Mouse (Mus musculus): ENCODE measurements around the gene Twist2.

The Twist2 gene

DNA sequence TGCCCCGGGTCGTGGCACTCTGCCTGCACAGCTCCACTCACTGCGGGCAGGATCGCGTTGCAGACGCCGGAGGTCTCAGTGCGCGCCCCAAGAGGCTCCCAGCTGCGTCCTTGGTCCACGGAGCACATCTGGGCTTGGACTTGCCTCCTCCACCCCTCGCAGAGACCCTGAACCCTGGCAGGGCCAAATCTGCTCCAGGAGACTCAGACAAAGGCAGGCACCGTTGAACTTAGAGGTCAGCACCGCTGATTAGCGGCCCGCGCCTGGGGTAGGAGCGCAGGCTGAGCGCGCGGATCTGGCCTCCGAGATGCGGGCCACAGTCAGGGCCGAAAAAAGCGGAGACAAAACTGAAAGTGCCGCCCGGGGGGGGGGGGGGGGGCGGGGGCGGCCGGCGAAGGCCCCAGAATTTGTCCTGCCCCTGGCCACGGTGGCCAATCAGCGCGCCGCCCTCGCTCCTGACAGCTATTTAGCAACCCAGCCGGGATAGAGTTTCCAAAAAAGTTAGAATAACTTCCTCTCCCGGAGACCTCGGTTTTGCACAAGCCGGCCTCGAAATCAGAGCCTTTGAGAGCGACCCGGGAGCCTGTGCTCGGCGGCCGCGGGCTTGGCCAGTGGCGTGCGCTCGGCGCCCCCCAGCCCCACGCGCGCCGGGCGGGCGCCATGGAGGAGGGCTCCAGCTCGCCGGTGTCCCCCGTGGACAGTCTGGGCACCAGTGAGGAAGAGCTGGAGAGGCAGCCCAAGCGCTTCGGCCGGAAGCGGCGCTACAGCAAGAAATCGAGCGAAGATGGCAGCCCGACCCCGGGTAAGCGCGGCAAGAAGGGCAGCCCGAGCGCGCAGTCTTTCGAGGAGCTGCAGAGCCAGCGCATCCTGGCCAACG, at the start of gene Twist2:
Twist2 (plus strand) TSS at position 495 of the 877 bp plus-strand sequence.
- no peak for DNase-seq

DNA sequence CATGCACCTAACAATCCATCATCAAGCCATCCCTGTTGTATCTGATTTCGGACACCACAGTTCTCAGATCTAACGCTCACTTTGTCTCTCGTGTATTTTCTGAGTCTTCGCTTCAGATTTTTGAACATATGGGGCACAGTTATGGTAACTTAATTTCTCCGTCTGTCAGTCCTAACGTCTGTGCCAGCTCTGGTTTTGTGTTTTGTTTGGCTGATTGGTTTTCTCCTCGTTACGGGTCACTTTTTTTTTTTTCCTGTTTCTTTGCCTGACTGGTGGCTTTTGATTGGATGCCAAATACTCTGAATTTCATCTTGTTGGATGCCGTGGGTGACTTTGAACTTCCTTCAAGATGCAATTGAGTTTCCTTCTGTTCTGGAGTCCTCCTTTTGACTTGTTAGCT, 48.3 kb upstream of the Twist2 start:
- DNase-seq, result no peak

DNA sequence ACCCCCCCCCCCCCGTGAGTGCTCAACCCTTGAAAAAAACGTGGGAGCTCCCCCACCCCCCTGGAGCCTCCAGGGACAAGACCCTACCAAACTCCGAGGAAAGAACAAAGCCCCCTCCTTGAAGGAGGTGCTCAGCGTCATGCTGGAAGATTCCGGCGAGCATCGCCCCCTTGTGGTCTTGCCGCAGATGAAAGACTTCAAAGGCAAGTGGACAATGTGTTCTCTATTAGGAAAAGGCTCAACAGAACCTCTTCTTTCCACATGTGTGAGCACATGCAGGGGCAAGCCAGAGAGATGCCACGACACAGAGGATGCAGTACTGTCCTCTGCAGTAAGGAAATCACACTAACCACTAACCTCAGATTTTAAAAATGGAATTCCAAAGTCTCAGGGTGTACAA, 46.2 kb upstream of the Twist2 start:
- DNase-seq, result peak; percentile 66 to 82

DNA sequence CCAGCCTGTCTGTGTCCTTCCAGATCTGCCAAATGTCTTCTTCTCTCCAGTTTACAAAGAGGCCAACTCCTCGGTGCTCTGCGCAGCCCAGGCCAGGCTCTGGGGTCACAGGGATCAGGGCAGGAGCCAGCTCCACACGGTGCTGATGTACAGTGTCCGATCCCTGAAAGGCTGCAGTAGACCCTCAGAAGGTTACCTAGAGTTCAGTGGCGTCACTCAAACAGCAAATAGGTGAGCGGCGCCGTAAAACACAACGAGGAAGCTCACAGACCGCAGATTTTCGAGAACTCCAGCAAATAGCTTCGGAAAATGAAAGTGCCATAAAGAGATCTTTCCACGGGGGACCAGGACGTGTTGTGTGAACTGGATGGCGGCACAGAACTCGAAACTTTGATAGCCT, 44.0 kb upstream of the Twist2 start:
- no peak for DNase-seq

DNA sequence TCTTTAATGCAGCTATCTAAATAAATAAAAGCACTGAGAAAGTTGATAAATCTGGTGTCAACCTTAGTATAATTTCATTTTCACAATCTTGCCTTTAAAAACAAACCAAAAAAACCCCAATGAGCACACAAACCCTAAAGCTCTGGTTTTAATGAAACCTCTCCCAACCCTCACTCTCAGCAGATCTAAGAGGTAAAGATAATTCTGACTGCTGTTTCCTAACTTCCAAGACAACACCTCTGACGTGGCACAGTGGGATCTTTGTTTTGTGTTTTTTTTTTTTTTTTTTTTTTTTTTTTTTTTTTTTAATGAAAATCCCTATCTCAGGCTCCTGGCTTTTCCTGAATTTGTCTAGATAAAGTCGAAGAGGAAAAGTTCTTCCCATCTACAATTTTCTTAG, 43.1 kb upstream of the Twist2 start:
- DNase-seq, result no peak

DNA sequence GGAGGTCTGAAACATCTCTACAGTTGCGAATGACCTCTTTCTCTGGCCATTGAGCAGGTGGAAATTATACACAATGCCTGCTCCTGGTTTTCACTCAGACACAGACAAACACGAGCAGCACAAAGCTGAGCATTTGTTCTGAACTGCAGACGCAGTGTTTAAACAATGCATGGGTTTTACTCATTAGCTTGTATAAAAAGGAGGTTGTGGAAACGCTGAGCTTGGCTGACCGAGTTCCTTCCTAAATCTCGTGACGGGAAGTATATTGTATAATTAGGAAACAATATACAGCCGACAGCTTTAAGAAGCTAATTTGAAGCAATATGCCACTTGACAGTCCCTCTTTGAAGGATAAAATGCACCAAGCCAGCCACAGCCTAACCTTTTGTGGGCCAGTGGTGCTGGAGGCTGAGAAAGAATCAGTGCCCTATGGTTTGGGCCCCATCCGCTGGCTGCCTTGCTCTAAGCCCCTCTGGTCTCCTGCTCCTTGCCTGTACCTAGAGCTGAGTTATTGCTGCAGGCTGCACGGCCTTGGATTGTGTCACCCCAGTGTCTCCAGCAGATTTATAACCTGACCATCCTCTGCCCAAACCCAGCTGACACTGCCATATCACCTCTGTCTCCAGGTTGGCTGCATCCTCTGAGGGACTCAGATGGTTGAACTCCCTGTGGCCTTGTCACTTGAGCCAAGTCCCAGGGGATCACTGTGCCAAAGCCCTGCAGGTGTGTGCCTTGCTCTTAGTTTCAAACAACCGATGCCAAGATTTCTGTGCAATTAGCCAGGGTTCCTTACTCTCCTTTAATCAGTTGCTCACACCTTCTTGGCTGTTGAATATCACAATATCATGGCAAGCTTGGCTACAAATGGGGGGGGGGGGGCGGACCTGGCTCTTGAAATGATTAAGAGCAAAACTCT, 42.4 kb upstream of the Twist2 start:
- no peak for DNase-seq

DNA sequence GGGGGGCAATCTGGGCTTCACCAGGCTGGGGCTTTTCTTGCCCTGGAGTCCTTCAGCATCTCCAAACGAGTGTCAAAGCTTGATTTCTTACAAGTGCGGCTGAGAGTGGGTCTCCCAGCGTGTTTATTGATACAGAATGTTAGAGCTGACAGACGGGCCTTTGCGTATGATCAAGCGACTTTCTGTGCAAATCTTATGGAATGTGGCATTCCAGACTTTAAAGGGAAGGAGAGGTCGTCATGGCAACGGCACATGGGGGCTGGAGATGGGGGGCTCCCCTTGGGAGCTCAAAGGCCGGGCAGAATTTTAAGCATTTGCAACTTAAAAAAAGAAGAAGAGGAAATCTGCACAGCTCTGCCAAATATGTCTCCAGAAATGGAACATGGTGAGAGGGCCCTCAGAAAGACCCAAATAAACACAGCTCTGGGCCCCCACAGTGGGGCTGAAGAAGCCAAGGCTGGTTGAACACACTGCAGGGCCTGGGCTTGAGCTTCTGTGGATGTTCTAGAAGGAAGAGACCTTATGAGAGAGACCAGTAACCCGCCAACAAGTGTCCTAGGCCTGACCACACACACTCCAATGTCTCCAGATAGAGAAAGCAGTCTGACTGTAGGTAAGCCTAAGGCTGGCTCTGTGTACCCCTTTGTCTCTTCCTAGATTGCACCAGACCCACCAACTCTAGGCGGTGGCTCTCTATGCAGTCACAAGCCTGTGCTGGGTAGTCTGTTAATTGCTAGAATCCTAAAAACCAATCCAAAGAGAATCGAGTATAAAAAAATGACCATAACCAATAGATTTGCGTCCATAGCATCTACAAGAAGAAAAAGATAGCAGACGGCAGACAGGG, 40.9 kb upstream of the Twist2 start:
- no peak for DNase-seq

DNA sequence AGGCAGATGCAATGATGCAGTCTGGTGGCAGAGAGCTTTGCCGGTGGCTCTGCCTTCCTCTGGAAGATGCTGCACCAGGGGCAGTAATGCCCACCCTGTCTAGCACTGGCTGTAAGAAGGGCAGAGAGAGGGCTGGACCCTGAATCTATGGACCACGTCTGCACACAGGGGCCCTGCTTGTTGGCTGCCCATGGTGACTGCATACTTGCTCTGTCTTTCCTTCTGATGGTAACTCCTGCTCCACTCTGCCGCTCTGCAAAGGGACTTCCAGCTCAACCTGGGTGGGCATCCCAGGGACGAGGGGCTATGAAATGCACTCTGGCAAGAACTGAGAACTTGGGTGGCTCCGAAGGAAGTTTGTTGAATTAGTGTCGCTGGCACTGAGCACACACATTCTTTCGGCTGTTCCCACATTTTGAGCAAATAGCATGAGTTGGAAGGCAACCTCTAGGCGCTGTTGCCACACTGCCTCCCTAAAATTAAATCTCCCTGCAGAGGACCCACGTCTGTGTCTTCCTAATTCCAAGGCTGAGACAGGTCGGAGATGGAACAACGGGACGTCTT, 38.7 kb upstream of the Twist2 start:
- DNase-seq, result no peak

DNA sequence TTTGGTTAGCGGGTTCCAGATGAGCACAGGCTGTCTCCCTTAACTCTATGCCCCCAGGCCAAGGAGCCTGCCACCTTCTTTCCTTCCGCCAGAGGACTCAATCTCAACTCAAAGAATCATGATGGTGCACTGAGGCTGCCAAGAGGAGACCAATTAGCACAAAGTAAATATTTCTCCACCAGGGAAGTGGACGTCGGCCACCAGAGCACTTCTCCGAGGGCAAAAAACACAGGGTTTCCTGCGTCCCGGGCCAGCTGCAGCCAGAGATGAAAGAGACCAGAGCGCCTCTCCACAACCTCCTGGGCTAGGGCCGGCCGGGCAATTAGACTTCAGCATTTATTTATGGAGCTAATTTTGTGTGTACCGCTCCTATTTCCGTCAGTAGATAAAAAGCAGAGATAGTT, 31.0 kb upstream of the Twist2 start:
- DNase-seq, result no peak

DNA sequence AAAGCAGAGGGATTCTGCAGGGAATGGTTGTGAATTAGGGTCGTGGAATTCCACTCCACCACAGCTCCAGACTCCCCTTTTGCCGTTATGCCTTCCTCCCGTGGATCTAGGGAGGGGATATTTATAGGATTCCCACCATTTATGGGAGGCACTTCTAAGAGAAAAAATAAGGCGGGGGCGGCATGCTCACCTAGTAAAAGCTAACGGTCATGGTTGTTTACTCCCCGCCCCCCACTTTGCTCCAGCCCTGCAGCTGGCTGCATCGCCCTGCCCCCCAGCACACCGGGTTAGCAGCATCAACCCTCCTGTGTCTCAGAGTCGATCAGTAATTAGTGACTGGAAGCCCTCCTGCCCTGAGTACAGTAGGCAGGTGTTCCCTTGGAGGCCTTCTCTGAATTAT, 30.6 kb upstream of the Twist2 start:
- DNase-seq, result no peak

DNA sequence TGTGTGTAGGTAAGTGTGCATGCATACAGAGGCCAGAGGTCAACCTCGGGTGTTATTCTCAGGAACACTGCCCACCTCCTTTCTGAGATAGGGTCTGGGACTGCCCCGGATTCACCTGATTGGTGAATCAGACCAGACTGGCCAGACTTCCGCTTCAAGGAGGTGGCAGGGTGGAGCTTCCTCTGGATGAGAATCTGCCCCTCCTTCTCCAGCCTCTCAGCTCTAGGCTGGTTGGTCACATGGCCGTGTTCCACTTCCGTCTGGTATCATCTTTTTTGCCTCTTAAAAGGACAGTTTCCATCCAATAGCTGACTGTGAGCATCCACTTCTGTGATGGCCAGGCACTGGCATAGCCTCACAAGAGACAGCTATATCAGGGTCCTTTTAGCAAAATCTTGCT, 24.3 kb upstream of the Twist2 start:
- DNase-seq, result no peak

DNA sequence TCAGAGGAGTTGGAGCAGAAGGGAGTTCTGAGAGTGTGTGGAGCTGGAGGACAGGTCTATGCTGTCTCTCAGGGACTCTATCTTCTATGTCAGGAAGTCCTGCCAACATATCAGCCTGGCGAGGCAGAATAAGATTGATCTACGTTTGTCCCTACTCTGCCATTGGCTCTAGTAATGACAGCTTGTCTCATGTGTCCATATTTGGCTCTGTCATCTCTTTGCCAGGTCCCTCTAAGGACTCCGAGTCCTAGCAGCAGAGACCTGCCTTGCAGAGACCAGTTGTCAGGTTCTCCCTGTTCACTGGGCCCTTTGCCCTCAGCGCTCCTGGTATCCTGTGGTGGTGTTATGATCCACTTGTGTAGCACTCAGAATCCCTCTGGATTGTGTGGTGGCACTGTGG, 21.4 kb upstream of the Twist2 start:
- no peak for DNase-seq

DNA sequence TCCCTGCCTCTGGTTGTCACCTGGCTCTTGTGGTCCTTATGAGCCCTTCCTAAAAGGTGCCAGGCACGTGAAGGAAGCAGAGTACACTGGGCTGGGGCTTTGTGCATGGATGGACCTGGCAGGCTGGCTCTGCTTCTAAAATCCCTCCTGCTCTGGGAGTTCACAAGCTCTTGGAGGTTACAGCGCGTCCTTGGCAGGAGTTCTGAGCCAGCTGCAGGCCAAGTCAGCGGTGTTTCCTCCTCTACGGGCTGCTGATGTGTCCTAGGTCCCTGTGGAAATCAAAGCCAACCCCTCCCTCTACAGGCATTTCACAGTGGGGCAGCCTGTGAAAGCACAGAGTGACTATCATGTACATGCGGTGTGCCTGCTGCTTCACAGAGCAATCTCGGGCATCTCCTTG, 20.1 kb upstream of the Twist2 start:
- no peak for DNase-seq

DNA sequence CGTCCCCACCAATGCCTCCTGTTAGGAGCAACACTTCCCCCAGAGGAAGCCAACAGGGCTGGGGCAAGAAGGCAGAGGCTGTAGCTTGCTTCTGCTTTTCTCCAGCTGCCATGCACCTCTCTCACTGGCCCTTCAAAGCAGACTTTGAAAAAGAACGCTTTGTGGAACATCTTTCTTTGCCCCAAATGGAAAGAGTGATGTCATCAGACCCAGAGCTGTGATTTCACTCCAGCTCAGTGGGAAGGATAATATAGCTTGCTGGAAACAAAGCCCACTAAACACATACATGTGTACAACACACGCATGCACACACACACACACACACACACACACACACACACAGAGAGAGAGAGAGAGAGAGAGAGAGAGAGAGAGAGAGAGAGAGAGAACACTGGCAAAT, 17.1 kb upstream of the Twist2 start:
- no peak for DNase-seq

DNA sequence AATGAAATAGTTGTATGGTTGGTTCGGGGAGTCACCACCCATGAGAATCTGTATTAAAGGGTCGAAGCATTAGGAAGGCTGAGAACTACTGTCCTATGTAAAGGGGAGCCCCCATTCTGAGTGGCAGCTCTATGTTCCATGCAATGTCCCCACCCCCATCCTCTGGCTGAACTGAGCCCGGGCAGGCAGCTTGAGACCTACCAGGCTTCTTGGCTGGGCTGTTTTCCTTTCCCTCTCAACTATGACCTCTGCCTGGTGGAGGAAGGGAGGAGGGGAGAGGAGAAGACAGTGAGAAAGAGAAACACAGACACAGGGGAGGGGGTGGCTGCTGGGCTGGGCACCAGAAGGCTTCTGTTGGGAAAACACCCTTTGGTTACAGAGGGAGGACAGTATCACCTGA, 1.9 kb upstream of the Twist2 start:
- no peak for DNase-seq

DNA sequence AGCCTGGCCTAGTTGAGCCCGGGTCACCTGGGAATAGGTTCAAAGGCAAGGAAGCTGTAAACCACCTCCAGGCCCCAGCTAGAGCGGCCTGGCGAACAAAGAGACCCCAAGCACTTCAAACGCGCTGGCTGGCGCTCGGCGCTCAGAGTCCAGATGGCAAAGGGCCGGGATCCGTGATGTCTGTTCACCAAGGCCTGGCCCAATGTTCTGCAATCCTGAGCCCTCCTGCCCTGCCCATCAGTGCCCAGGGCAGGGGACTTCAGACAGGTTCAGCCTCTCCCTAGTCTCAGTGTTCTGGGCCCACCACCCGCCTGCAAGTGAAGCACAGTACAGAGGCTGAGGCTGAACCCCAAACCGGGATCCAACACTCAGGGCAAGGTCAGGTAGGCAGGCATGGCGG, 913 bp upstream of the Twist2 start:
- no peak for DNase-seq

DNA sequence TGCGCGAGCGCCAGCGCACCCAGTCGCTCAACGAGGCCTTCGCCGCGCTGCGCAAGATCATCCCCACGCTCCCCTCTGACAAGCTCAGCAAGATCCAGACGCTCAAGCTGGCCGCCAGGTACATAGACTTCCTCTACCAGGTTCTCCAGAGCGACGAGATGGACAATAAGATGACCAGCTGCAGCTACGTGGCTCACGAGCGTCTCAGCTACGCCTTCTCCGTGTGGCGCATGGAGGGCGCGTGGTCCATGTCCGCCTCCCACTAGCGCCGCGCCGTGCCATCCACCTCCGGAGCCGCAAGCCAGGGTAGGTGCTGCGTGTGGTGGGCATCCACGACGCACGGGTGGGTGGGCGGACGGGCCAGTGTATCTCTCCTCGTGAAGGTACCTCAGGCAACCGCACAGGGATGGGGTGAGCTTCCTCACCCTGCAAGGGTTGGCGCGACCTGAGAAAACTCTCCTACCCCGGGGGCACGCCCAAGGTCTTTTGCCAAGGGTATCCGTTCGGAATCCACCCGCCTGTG, 644 bp downstream of the Twist2 start:
- DNase-seq, result no peak

DNA sequence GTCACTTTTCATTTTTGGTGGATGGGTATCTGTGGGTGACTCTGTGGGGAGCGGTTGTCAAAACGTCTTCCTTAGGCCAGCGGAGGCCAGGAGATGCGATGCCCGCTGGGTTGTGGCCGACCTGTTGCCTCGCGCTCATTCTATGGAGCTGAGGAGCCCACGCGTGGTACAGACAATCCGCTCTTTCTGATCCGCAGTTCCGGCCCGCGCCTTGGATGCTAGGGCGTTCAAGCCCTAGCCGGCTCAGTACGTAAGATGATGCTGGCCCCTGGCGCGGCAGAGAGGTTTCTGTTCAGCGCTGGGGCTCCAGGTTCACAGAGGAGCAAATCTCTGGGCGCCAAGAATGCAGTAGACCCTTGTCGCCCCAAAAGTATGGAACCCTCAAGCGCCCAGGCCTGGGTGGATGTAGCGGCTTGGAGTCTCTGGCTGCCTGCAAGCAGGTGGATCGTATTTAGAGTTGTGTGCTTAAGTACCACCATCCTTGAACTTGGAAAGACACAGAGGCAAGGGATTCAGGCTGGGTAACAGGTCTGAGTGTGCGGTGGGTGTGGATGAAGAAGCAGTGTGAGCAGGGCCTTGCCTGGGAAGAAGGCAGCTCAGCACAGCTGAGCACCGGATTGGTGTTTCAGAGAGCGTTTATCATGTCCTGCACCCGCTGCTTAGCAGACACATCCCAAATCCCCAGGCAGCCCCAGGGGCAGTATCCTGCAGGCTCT, 1.3 kb downstream of the Twist2 start:
- DNase-seq, result no peak

DNA sequence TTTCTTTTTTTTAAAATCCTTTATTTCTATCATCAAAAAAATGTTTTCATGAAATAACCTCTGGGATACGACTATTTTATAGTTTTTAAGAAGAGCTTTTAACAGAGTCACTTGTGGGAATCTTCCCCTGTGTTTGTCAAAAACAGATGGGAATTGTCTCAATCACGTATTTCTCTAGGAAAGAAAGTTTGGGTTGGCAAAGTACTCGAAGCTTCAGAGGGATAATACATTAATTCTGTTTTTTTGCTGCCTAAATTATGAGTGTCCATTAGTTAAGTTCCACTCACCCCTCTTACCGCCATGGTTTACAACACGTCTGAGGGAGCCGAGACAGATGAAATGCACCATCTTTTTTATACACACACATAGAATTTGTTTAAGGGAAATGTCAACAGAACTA, 2.2 kb downstream of the Twist2 start:
- no peak for DNase-seq

DNA sequence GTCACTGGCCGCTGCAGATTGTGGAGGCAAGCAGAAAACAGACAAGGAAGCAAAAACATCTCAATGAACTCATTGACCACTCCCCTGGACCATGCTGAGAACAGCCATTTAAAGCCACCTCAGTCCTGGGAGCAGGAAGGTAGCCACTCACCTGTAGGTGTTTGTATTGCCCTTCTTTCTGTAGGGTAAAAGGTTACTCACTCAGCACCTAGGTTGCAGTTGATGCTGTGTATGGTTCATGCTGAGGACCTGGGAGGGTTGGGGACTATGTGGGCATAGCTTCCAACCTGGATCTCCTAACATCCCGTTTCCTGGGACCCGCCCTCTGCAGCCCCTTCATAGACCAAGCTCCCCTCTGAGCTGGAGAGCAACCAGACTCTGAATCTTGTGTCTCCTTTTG, 14.8 kb downstream of the Twist2 start:
- DNase-seq, result no peak

DNA sequence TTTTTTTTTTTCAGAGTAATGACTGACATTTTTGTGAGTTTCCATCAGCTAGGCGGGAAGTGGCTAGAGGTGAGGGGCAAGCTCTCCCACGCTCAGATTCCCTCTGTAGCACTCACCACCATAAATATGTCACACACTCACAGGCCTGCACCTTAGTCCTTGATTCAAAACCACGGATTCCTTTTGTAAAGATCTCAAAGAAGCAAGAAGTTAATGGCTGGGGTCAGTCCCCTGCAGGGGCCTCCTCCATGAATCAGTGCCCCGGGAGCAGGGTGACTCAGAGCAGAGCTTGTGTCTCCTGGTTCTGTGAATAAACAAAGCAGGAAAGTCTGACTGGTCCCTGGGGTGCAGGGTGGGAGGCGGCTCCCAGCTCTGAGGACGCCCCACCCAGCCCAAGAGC, 15.3 kb downstream of the Twist2 start:
- DNase-seq, result no peak

DNA sequence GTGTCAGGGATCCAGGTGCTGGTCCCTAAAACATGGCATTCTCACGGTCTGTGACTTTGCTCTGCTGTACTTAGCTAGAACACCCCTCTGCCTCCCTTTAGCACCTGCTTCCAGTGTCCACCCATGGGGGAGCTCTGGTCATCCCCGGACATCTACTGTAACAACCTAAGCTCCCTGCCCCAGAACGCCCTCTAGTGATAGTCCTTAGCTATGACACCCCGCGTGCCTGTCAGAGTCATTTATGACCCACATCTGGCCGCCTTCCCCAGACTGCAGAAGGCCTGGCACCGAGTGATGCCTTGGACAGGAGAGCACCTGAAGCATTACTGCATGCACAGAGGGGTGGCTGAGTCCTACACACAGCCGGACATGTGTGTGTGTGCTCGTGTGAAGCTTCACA, 18.0 kb downstream of the Twist2 start:
- DNase-seq, result no peak
